Mouse (Mus musculus) bone marrow macrophage, adult 2 months (primary cell): Measurements from ENCODE around the gene Dlg5.

Source experiments
- CTCF ChIP-seq: IDR thresholded peaks from 2 replicates; pipeline ENCODE4 v1.5.1; 2012; ENCODE audit warnings: low read depth, mild to moderate bottlenecking, low read length, moderate library complexity
- POLR2A ChIP-seq: IDR thresholded peaks from 2 replicates; pipeline ENCODE4 v1.6.1; 2012; ENCODE audit warnings: mild to moderate bottlenecking, low read depth, low read length, borderline replicate concordance

DNA sequence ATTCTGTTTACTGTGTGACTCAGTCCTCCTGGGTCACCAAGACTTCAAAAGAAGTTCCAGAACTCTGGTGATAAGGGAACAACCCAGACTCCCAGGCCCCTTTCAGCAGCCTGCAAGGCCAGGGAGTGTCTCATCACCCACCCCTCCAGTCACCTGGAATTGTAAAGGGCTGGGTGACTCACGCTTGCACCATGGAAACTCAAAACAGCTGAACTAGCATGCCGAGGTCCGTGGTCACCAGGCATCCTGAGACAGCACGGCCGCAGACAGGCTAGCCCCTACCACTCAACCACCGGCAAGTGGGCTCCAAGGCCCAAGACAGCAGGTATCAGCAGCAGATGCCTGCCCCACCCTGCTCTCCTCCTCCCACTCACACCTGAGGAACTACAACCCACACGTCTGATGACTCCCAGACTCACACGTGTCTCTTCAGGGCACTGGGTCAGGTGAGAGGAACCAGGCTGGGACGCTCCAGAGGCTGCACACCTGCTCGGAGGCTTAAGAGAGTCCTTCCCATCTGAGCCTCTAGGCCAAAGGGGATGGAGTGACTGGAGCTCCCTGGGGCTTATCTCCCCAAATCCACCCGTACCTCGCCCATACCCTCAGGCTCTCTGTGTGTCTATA is 38.9 kb downstream of the Dlg5 start:
- TF ChIP-seq CTCF (no peak), POLR2A (no peak)
